Mouse (Mus musculus) brain, adult 2 months (tissue): Measurements from ENCODE around the gene Lrrn4.

Experiments
- DNase-seq: peaks from one replicate; pipeline ENCODE4 v3.0.0; 2011; ENCODE audit warnings: low read depth, low spot score

Lrrn4 gene

GRCm38 (mm10) chr2:132871663-132872062 lies 9.0 kb downstream of the Lrrn4 start:
- DNase-seq, result no peak

- DNase-seq, result no peak
These were observed 10.4 kb downstream of the Lrrn4 start for GRCm38 (mm10) chr2:132870286-132870685.

GRCm38 (mm10) chr2:132869682-132870081 lies 11.0 kb downstream of the Lrrn4 start:
- DNase-seq, result no peak

- DNase-seq, result no peak
These were observed 13.2 kb downstream of the Lrrn4 start for GRCm38 (mm10) chr2:132867521-132867920.

GRCm38 (mm10) chr2:132863325-132863724 lies 17.4 kb downstream of the Lrrn4 start:
- DNase-seq, result no peak

GRCm38 (mm10) chr2:132861456-132861855 lies 19.2 kb downstream of the Lrrn4 start:
- DNase-seq, result peak; percentile 46

GRCm38 (mm10) chr2:132860435-132860834 lies 20.3 kb downstream of the Lrrn4 start:
- peak; percentile 51 for DNase-seq

- DNase-seq, result peak; percentile 22
These were observed 24.4 kb downstream of the Lrrn4 start for GRCm38 (mm10) chr2:132856333-132856732.

GRCm38 (mm10) chr2:132853051-132853450 lies 27.6 kb downstream of the Lrrn4 start:
- DNase-seq, result peak; percentile 47

- peak; percentile 46 for DNase-seq
These were observed 31.6 kb downstream of the Lrrn4 start for GRCm38 (mm10) chr2:132849141-132849540.

GRCm38 (mm10) chr2:132848361-132848760 lies 32.3 kb downstream of the Lrrn4 start:
- DNase-seq, result no peak

- no peak for DNase-seq
These were observed 33.1 kb downstream of the Lrrn4 start for GRCm38 (mm10) chr2:132847581-132847980.

- DNase-seq, result peak; percentile 98
These were observed 34.0 kb downstream of the Lrrn4 start, which contains the start of gene Crls1 for GRCm38 (mm10) chr2:132846407-132847358. TSS of gene Crls1 (plus strand) at chr2:132846666.

GRCm38 (mm10) chr2:132841071-132841470 lies 39.6 kb downstream of the Lrrn4 start:
- DNase-seq, result peak; percentile 11
